Mouse (Mus musculus): Measurements from ENCODE around the gene Gbp8.
"Not testable (repeated sequence)": the region's sequence is repeated elsewhere in the genome, so short reads cannot be mapped to it uniquely, and the experiment has no call there.

Gene Gbp8

GRCm38 (mm10) chr5:105139409-105140088 is at the start of gene Gbp8, which contains the start of the genes Gbp9 and Gbp4:
Gene Gbp8 (minus strand): TSS chr5:105139540.
Gene Gbp9 (minus strand): TSS chr5:105139539.
Gene Gbp4 (minus strand): TSS chr5:105139586.
- in situ Hi-C loops (cut with MseI, MboI) = not testable (repeated sequence)

GRCm38 (mm10) chr5:105181446-105181845 is 42.1 kb upstream of the Gbp8 start:
- in situ Hi-C loops (cut with MseI, MboI) = no loop called here

- in situ Hi-C loops (cut with MseI, MboI) = no loop called here
These were observed 17.2 kb upstream of the Gbp8 start for GRCm38 (mm10) chr5:105156582-105156981.

GRCm38 (mm10) chr5:105154049-105154448 is 14.7 kb upstream of the Gbp8 start:
- in situ Hi-C loops (cut with MseI, MboI) = no loop called here

- in situ Hi-C loops (cut with MseI, MboI) = not testable (repeated sequence)
These were observed 8.7 kb upstream of the Gbp8 start for GRCm38 (mm10) chr5:105148062-105148461.

GRCm38 (mm10) chr5:105146447-105146846 is 7.1 kb upstream of the Gbp8 start:
- in situ Hi-C loops (cut with MseI, MboI) = no loop called here

GRCm38 (mm10) chr5:105145731-105146130 is 6.4 kb upstream of the Gbp8 start:
- in situ Hi-C loops (cut with MseI, MboI) = not testable (repeated sequence)

GRCm38 (mm10) chr5:105140089-105140810 is 910 bp upstream of the Gbp8 start:
- in situ Hi-C loops (cut with MseI, MboI) = not testable (repeated sequence)

GRCm38 (mm10) chr5:105138906-105139305 is 434 bp downstream of the Gbp8 start:
- in situ Hi-C loops (cut with MseI, MboI) = no loop called here

- in situ Hi-C loops (cut with MseI, MboI) = not testable (repeated sequence)
These were observed 2.5 kb downstream of the Gbp8 start for GRCm38 (mm10) chr5:105136706-105137304.

- in situ Hi-C loops (cut with MseI, MboI) = not testable (repeated sequence)
These were observed 17.6 kb downstream of the Gbp8 start for GRCm38 (mm10) chr5:105121731-105122130.

GRCm38 (mm10) chr5:105115740-105116139 is 23.6 kb downstream of the Gbp8 start:
- in situ Hi-C loops (cut with MseI, MboI) = no loop called here

- in situ Hi-C loops (cut with MseI, MboI) = no loop called here
These were observed 24.6 kb downstream of the Gbp8 start for GRCm38 (mm10) chr5:105114696-105115095.

- in situ Hi-C loops (cut with MseI, MboI) = no loop called here
These were observed 25.7 kb downstream of the Gbp8 start for GRCm38 (mm10) chr5:105113656-105114055.

GRCm38 (mm10) chr5:105110271-105110852 is 29.0 kb downstream of the Gbp8 start:
- in situ Hi-C loops (cut with MseI, MboI) = not testable (repeated sequence)

- in situ Hi-C loops (cut with MseI, MboI) = not testable (repeated sequence)
These were observed 29.6 kb downstream of the Gbp8 start for GRCm38 (mm10) chr5:105109775-105110174.

- in situ Hi-C loops (cut with MseI, MboI) = not testable (repeated sequence)
These were observed 33.7 kb downstream of the Gbp8 start for GRCm38 (mm10) chr5:105105689-105106088.

- in situ Hi-C loops (cut with MseI, MboI) = no loop called here
These were observed 57.4 kb downstream of the Gbp8 start for GRCm38 (mm10) chr5:105081900-105082299.

- in situ Hi-C loops (cut with MseI, MboI) = not testable (repeated sequence)
These were observed 71.0 kb downstream of the Gbp8 start for GRCm38 (mm10) chr5:105068356-105068755.

- in situ Hi-C loops (cut with MseI, MboI) = not testable (repeated sequence)
These were observed 74.9 kb downstream of the Gbp8 start for GRCm38 (mm10) chr5:105064443-105064842.

GRCm38 (mm10) chr5:105063321-105063720 is 76.0 kb downstream of the Gbp8 start:
- in situ Hi-C loops (cut with MseI, MboI) = no loop called here

GRCm38 (mm10) chr5:105062403-105062802 is 76.9 kb downstream of the Gbp8 start:
- in situ Hi-C loops (cut with MseI, MboI) = not testable (repeated sequence)

All from mouse trophoblast stem cell (cell line).